Mouse (Mus musculus): ENCODE results near the gene Draxin.

Draxin gene

DNA sequence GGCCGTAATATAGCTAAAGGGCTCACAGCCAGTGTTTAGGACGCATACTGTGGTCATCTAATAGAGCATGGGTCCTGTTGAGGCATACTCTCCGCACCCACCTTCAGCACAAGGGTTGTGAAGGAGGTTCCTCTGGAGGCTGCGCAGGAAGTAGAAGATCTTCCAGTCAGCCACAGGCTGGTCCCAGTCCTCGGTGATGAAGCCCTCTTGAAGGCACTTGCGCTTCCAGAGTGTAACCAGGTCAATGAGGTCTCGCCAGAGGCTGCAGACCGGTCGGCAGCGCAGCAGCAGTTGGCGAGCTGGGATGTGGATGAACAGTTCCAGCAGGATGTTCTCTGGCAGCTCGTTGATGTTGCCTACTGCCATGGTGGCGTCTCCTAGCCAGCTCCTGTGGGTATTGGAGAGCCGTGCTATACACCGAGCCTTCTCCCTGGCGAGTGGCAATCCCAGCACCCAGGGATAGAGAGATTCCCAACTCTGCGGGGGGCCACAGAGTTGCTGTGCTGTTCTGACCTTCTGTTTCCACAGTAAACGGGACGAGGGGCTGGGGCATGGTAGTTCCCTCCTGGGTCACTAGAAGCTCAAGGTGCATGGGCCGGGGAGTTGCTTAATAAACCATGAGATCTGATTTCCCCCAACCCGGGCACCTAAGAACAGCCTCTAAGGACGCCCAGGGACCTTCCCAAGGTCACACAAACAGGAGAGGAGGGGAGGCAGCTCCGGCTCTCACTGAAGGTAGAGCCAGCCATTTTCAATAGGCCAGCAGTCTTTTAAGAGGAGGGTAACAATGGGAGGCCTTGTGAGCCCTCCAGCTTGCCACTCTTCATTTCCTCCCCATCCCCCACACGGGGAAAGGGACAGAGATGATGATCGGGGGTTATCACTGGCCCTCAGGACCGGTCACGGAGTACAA, 28.2 kb upstream of the Draxin start:
- H3K4me1 ChIP-seq (replicated peaks; ENCODE audit: low read depth, low read length): peaks cover 77% of the 10 kb centered on the region
- no peak for TF ChIP-seq NANOG (IDR thresholded peaks at IDR 0.05; ENCODE audit: borderline replicate concordance, low read length)
- no peak for TF ChIP-seq POU5F1 (IDR thresholded peaks at IDR 0.05; ENCODE audit: borderline replicate concordance, low read length)
- TF ChIP-seq CTCF (conservative IDR thresholded peaks at IDR 0.05; ENCODE audit: low read length): no peak
- peak overlapping the region; percentile 85 for H3K4me3 ChIP-seq (replicated peaks; ENCODE audit: low read length)
- peaks cover 34% of the 10 kb centered on the region for H3K36me3 ChIP-seq (ENCODE audit: insufficient read depth, low read length)
- H3K27me3 ChIP-seq (ENCODE audit: insufficient read depth, low read length): peaks cover 30% of the 10 kb centered on the region
- no peaks in the 10 kb centered on the region for H3K9me3 ChIP-seq (ENCODE audit: low read length)

DNA sequence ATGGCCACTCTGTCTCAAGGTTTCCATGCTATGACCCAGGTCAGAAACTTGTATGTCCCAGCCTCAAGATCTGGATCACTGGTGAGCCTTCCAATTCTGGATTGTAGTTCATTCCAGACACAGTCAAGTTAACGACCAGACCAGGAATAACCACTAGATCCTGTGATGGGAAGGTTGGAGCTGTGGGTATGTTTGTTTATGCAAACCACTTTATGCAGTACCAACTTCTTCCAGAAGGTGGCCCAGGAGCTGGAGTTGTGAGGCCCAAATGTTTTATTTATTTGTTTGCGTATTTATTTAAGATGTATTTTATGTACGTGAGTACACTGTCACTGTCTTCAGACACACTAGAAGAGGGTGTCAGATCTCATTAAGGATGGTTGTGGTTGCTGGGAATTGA, 24.5 kb upstream of the Draxin start:
- TF ChIP-seq POU5F1 (IDR thresholded peaks at IDR 0.05; ENCODE audit: borderline replicate concordance, low read length) (no peak), CTCF (conservative IDR thresholded peaks at IDR 0.05; ENCODE audit: low read length) (peak; percentile 78), NANOG (IDR thresholded peaks at IDR 0.05; ENCODE audit: borderline replicate concordance, low read length) (no peak)
- H3K27me3 ChIP-seq (ENCODE audit: insufficient read depth, low read length): no peaks in the 10 kb centered on the region
- peaks cover 79% of the 10 kb centered on the region for H3K4me1 ChIP-seq (replicated peaks; ENCODE audit: low read depth, low read length)
- no peaks in the 10 kb centered on the region for H3K9me3 ChIP-seq (ENCODE audit: low read length)
- no peak overlapping the region for H3K4me3 ChIP-seq (replicated peaks; ENCODE audit: low read length)
- peaks cover 45% of the 10 kb centered on the region for H3K36me3 ChIP-seq (ENCODE audit: insufficient read depth, low read length)

DNA sequence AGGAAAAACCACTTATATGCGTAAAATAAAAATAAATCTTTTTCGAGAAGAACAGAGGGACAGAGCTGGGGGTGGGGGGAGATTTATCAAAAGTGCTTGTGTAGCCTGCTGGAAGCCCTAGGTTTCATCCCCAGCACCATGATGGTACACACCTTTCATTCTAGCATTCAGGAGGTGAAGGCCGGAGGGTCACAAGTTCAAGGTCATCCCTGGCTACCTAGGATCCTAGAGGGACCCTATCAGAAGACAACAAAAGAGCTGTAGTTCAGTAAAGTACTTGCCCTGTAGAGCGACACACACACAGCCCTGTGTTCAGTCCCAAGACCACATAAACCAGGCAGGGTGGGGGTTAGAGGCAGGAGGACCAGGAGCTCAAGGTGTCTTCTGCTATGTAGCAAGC, 23.5 kb upstream of the Draxin start:
- no peaks in the 10 kb centered on the region for H3K27me3 ChIP-seq (ENCODE audit: insufficient read depth, low read length)

DNA sequence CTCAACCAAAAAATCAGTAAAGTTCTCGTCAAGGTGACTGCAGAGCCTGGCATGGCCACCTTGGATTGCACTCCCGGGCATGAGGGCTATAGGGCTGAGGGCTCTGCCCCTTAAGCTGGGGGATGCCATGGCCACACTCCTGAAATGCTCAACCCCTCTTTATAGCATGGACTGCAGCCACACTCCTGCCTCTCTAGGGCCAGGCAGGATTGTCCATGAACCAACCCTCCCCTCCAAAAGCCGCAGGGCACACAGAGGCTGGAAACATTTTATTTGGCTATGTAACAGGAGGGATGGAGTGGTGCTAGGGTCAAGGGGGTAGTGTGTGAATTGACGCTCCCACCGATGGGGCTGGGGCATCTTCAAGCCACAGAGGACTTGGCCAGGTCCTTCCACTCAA, 22.0 kb upstream of the Draxin start:
- Histone ChIP-seq H3K27me3 (ENCODE audit: insufficient read depth, low read length) (no peaks in the 10 kb centered on the region), H3K4me3 (replicated peaks; ENCODE audit: low read length) (0 out of 2 replicates have a peak overlapping the region, but pooled peaks have one; percentile 81), H3K36me3 (ENCODE audit: insufficient read depth, low read length) (peaks cover 60% of the 10 kb centered on the region), H3K9me3 (ENCODE audit: low read length) (no peaks in the 10 kb centered on the region), H3K4me1 (replicated peaks; ENCODE audit: low read depth, low read length) (peaks cover 84% of the 10 kb centered on the region)
- no peak for TF ChIP-seq POU5F1 (IDR thresholded peaks at IDR 0.05; ENCODE audit: borderline replicate concordance, low read length)
- no peak for TF ChIP-seq CTCF (conservative IDR thresholded peaks at IDR 0.05; ENCODE audit: low read length)
- TF ChIP-seq NANOG (IDR thresholded peaks at IDR 0.05; ENCODE audit: borderline replicate concordance, low read length): no peak

More for the DNA sequence above, 23.5 kb upstream of the Draxin start:
- Histone ChIP-seq H3K4me1 (replicated peaks; ENCODE audit: low read depth, low read length) (peaks cover 87% of the 10 kb centered on the region), H3K36me3 (ENCODE audit: insufficient read depth, low read length) (peaks cover 53% of the 10 kb centered on the region), H3K4me3 (replicated peaks; ENCODE audit: low read length) (0 out of 2 replicates have a peak overlapping the region, but pooled peaks have one; percentile 13), H3K9me3 (ENCODE audit: low read length) (no peaks in the 10 kb centered on the region)
- TF ChIP-seq CTCF (conservative IDR thresholded peaks at IDR 0.05; ENCODE audit: low read length): no peak
- TF ChIP-seq NANOG (IDR thresholded peaks at IDR 0.05; ENCODE audit: borderline replicate concordance, low read length): no peak
- TF ChIP-seq POU5F1 (IDR thresholded peaks at IDR 0.05; ENCODE audit: borderline replicate concordance, low read length): no peak

DNA sequence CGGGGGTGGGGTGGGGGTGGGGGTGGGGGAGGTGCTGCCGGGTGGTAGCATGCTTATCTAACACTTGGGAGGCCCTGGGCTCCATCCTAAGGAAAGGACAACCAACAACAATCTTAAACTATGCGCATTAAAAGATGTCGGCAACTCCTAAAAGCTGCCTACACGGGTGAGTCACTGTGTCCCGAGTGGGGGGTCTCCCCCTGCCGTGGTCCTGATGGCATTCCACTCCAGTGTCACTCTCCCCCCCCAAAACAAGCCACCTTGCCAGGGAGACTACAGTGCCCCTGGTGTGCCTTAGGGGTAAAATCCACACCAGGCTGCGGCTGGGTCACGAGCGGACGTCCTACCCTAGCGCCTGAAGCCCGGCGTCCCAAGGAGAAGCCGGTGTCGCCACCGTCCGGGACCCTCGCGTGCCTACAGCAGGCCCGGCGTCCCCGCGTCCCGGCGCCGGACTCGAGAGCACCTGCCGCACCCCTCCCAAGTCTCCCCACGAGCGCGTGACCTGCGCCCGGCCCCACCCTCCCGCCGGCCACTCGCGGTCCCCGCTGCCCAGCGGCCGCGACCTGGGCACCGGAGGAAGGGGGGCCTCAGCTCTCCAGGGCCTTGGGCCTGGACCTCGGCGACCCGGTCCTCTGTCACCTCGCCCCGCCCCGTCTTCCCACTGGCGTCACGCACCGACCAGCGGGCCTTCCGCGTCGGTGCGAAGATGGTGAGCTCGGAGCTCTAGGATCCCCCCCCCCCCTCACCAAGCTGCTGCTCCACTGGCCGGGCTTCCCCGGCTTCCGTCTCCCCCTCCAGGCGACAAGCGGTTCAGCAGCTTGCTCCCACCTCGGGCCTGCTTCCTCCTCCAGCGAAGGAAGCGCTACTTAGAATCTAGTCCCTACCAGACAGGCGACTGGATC, 21.0 kb upstream of the Draxin start, which contains the start of gene Fbxo6:
Fbxo6 (minus strand) TSS at position 874 of the 902 bp plus-strand sequence.
- H3K27me3 ChIP-seq (ENCODE audit: insufficient read depth, low read length): no peaks in the 10 kb centered on the region
- peak within 1 kb of the TSS; percentile 81 for H3K4me3 ChIP-seq (replicated peaks; ENCODE audit: low read length)
- H3K9me3 ChIP-seq (ENCODE audit: low read length): no peaks in the 10 kb centered on the region
- peaks cover 77% of the 10 kb centered on the region for H3K4me1 ChIP-seq (replicated peaks; ENCODE audit: low read depth, low read length)
- peaks cover 64% of the 10 kb centered on the region for H3K36me3 ChIP-seq (ENCODE audit: insufficient read depth, low read length)
- TF ChIP-seq NANOG (IDR thresholded peaks at IDR 0.05; ENCODE audit: borderline replicate concordance, low read length): no peak
- TF ChIP-seq CTCF (conservative IDR thresholded peaks at IDR 0.05; ENCODE audit: low read length): peak; percentile 29
- TF ChIP-seq POU5F1 (IDR thresholded peaks at IDR 0.05; ENCODE audit: borderline replicate concordance, low read length): no peak

DNA sequence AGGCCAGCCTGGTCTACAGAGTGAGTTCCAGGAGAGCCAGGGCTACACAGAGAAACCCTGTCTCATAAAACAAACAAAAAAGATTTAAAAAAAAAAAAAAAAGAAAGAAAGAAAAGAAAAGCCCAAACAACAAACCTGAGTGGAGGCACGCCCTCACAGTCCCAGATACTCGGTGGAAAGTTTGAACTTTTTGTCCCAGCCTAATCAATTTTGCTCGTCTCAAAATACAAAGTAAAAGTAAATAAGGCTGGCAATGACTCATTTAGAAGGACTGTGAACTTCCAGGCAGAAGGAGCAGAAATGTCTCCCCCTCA, 20.4 kb upstream of the Draxin start:
- H3K4me1 ChIP-seq (replicated peaks; ENCODE audit: low read depth, low read length): peaks cover 77% of the 10 kb centered on the region
- TF ChIP-seq NANOG (IDR thresholded peaks at IDR 0.05; ENCODE audit: borderline replicate concordance, low read length): no peak
- peaks cover 64% of the 10 kb centered on the region for H3K36me3 ChIP-seq (ENCODE audit: insufficient read depth, low read length)
- H3K27me3 ChIP-seq (ENCODE audit: insufficient read depth, low read length): no peaks in the 10 kb centered on the region
- peak overlapping the region; percentile 81 for H3K4me3 ChIP-seq (replicated peaks; ENCODE audit: low read length)
- no peaks in the 10 kb centered on the region for H3K9me3 ChIP-seq (ENCODE audit: low read length)

DNA sequence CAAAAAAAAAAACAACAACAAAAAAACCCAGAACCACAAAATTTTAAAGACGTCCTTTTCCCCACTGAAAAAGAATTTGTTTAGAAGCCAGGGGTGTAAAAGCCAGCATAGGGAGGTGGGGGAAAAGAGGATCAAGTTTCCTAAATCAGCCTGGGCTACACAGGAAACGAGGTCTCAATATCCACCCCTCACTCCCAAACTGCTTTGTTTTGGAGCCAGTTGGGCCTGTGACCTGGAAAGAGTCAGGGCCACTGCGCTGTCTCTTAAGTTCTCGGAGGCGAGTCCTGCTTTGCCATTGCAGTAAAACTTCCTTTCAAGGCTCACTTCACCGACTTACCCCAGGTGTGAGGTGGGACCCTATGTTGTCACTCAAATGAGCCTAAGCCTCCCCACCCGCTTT, 19.7 kb upstream of the Draxin start:
- Histone ChIP-seq H3K4me1 (replicated peaks; ENCODE audit: low read depth, low read length) (peaks cover 74% of the 10 kb centered on the region), H3K4me3 (replicated peaks; ENCODE audit: low read length) (peak overlapping the region; percentile 81), H3K27me3 (ENCODE audit: insufficient read depth, low read length) (no peaks in the 10 kb centered on the region), H3K9me3 (ENCODE audit: low read length) (no peaks in the 10 kb centered on the region), H3K36me3 (ENCODE audit: insufficient read depth, low read length) (peaks cover 64% of the 10 kb centered on the region)
- no peak for TF ChIP-seq NANOG (IDR thresholded peaks at IDR 0.05; ENCODE audit: borderline replicate concordance, low read length)
- TF ChIP-seq CTCF (conservative IDR thresholded peaks at IDR 0.05; ENCODE audit: low read length): no peak
- TF ChIP-seq POU5F1 (IDR thresholded peaks at IDR 0.05; ENCODE audit: borderline replicate concordance, low read length): no peak

DNA sequence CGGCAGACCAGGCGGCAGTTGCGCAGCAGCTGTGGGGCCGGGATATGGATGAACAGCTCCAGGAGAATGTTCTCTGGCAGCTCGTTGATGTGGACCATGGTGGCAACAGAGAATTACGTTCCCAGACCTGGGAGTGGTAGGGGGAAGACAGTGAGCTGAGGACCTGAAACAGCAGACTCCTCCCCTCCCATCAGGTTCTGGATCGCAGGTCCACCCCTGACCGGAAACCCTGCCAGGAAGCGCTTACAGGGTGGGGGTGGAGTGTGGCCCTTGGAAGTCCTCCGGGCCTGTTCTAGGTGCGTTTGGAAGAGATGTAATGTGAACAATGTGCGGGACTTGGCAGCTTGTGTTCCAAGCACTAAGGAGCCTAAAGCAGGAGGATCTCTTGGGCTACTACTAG, 19.0 kb upstream of the Draxin start:
- Histone ChIP-seq H3K36me3 (ENCODE audit: insufficient read depth, low read length) (peaks cover 65% of the 10 kb centered on the region), H3K4me3 (replicated peaks; ENCODE audit: low read length) (peak overlapping the region; percentile 81), H3K4me1 (replicated peaks; ENCODE audit: low read depth, low read length) (peaks cover 71% of the 10 kb centered on the region), H3K9me3 (ENCODE audit: low read length) (no peaks in the 10 kb centered on the region), H3K27me3 (ENCODE audit: insufficient read depth, low read length) (no peaks in the 10 kb centered on the region)
- TF ChIP-seq POU5F1 (IDR thresholded peaks at IDR 0.05; ENCODE audit: borderline replicate concordance, low read length): no peak
- TF ChIP-seq CTCF (conservative IDR thresholded peaks at IDR 0.05; ENCODE audit: low read length): no peak
- TF ChIP-seq NANOG (IDR thresholded peaks at IDR 0.05; ENCODE audit: borderline replicate concordance, low read length): no peak

Measured in E14TG2a.4 (cell line).